Mouse (Mus musculus) liver, adult 2 months (tissue): ENCODE results near the gene Ccdc85b. TPM values are rescaled to one million over a fixed set of nuclear protein-coding genes. Genes with fewer than 3 reads are reported as not detected.
A peak's percentile ranks its signal among the peaks of the same experiment; 100 is the strongest.

Experiments used
- DNase-seq: peaks from one replicate; pipeline ENCODE4 v3.0.0-alpha.2; 2011; ENCODE audit warnings: low read depth, low spot score; ENCODE audit errors: extremely low read depth
- H3K27ac ChIP-seq: fragments of 200-500 bp; replicated peaks from 2 replicates; pipeline ENCODE4 v1.5.1; 2012; ENCODE audit warnings: low read depth, mild to moderate bottlenecking, control low read depth, inconsistent platforms, low read length; ENCODE audit not compliant: insufficient read depth
- H3K27me3 ChIP-seq: fragments of 200-500 bp; 2 replicates; pipeline ENCODE4 v1.6.1; 2012; ENCODE audit warnings: mild to moderate bottlenecking, moderate library complexity, low read length, inconsistent platforms; ENCODE audit not compliant: control insufficient read depth, insufficient read depth
- H3K36me3 ChIP-seq: fragments of 200-500 bp; 2 replicates; pipeline ENCODE4 v1.6.1; 2012; ENCODE audit warnings: low read length, inconsistent platforms; ENCODE audit not compliant: control insufficient read depth, insufficient read depth
- H3K4me1 ChIP-seq: fragments of 200-500 bp; 2 replicates; pipeline ENCODE4 v1.6.1; 2011; ENCODE audit warnings: low read length; ENCODE audit not compliant: control insufficient read depth, insufficient read depth
- H3K4me3 ChIP-seq: fragments of 200-500 bp; 2 replicates; pipeline ENCODE4 v1.5.1; 2011; ENCODE audit warnings: low read depth, mild to moderate bottlenecking, control low read depth, low read length, moderate library complexity; ENCODE audit not compliant: insufficient read depth
- H3K79me2 ChIP-seq: fragments of 200-500 bp; 2 replicates; pipeline ENCODE4 v1.6.1; 2012; ENCODE audit warnings: inconsistent platforms, mild to moderate bottlenecking, low read length, moderate library complexity; ENCODE audit not compliant: control insufficient read depth, insufficient read depth
- H3K9ac ChIP-seq: fragments of 200-500 bp; 2 replicates; pipeline ENCODE4 v1.6.1; 2012; ENCODE audit warnings: low read depth, mild to moderate bottlenecking, control low read depth, inconsistent platforms, low read length
- CTCF ChIP-seq: fragments of 200-500 bp; IDR thresholded peaks from 2 replicates; pipeline ENCODE4 v1.5.1; 2011; ENCODE audit warnings: low read depth, low read length, control low read depth
- POLR2A ChIP-seq: fragments of 200-500 bp; IDR thresholded peaks from 2 replicates; pipeline ENCODE4 v1.6.1; 2011; ENCODE audit warnings: low read length, control low read depth; ENCODE audit not compliant: insufficient read depth; ENCODE audit errors: extremely low read depth
- WGBS: fragments of 180-500 bp; shearing (Covaris S2); methylation state at CpG from one replicate; pipeline ENCODE4 v1.1.7; 2018; 5-methylcytosine and 5-hydroxymethylcytosine counted together
- polyA plus RNA-seq: library from polyadenylated mRNA; depleted of rRNA; stranded (reverse); fragments of >200 nt; gene quantifications from 2 replicates; pipeline ENCODE4 v1.2.3, GENCODE M21; 2012
- total RNA-seq: library from RNA; depleted of rRNA; stranded (reverse); fragments of >200 nt; gene quantifications from 2 replicates; pipeline ENCODE4 v1.2.3, GENCODE M21; 2014

The Ccdc85b gene
- total and polyA plus RNA-seq, 2 experiments = 2.6 to 3.3 TPM

GRCm38 (mm10) chr19:5456241-5456921, 1.3 kb downstream of the Ccdc85b start:
- no peak for TF ChIP-seq CTCF
- TF ChIP-seq POLR2A = no peak
- 16% methylated on average over 26 of the region's 26 CpGs for WGBS
- peaks cover 8% of the 10 kb centered on the region for H3K4me1 ChIP-seq

GRCm38 (mm10) chr19:5455568-5455967, 2.1 kb downstream of the Ccdc85b start:
- no peak overlapping the region for H3K9ac ChIP-seq
- WGBS = 53% methylated on average over 8 of the region's 8 CpGs
- peak overlapping the region; percentile 26; the same call in 1 of the 2 replicates for H3K27ac ChIP-seq

More at GRCm38 (mm10) chr19:5456241-5456921, 1.3 kb downstream of the Ccdc85b start:
- Histone ChIP-seq H3K36me3 (no peaks in the 10 kb centered on the region), H3K79me2 (peaks cover 15% of the 10 kb centered on the region; the same call in 1 of the 2 replicates), H3K27me3 (no peaks in the 10 kb centered on the region), H3K9ac (peak overlapping the region; percentile 93), H3K4me3 (peak overlapping the region; percentile 87), H3K27ac (peak overlapping the region; percentile 86)
- DNase-seq = no peak

GRCm38 (mm10) chr19:5455037-5455436, 2.7 kb downstream of the Ccdc85b start:
- H3K27ac ChIP-seq = no peak overlapping the region
- peaks cover 11% of the 10 kb centered on the region; the same call in 1 of the 2 replicates for H3K79me2 ChIP-seq
- DNase-seq = no peak
- H3K4me3 ChIP-seq = no peak overlapping the region
- no peaks in the 10 kb centered on the region for H3K27me3 ChIP-seq
- H3K9ac ChIP-seq = no peak overlapping the region
- peaks cover 7% of the 10 kb centered on the region for H3K4me1 ChIP-seq
- 66% methylated on average over 12 of the region's 12 CpGs for WGBS
- no peaks in the 10 kb centered on the region for H3K36me3 ChIP-seq
- TF ChIP-seq CTCF (no peak), POLR2A (no peak)

More at GRCm38 (mm10) chr19:5455568-5455967, 2.1 kb downstream of the Ccdc85b start:
- no peaks in the 10 kb centered on the region for H3K36me3 ChIP-seq
- peaks cover 11% of the 10 kb centered on the region; the same call in 1 of the 2 replicates for H3K79me2 ChIP-seq
- no peaks in the 10 kb centered on the region for H3K27me3 ChIP-seq
- no peak for TF ChIP-seq CTCF
- no peak for TF ChIP-seq POLR2A
- no peak for DNase-seq
- peak overlapping the region; percentile 2; the same call in 1 of the 2 replicates for H3K4me3 ChIP-seq
- H3K4me1 ChIP-seq = peaks cover 7% of the 10 kb centered on the region

GRCm38 (mm10) chr19:5451766-5452165, 5.9 kb downstream of the Ccdc85b start:
- 74% methylated on average over 6 of the region's 6 CpGs for WGBS
- Histone ChIP-seq H3K9ac (no peak overlapping the region), H3K36me3 (no peaks in the 10 kb centered on the region), H3K27ac (no peak overlapping the region), H3K79me2 (peaks cover 8% of the 10 kb centered on the region; the same call in 1 of the 2 replicates), H3K4me1 (peaks cover 7% of the 10 kb centered on the region), H3K27me3 (peaks cover 16% of the 10 kb centered on the region), H3K4me3 (no peak overlapping the region)
- TF ChIP-seq POLR2A (no peak), CTCF (no peak)
- no peak for DNase-seq

- TF ChIP-seq CTCF (no peak), POLR2A (no peak)
- no peak for DNase-seq
- WGBS = 80% methylated on average over 3 of the region's 3 CpGs
- H3K79me2 ChIP-seq = no peaks in the 10 kb centered on the region
- H3K36me3 ChIP-seq = no peaks in the 10 kb centered on the region
- H3K4me3 ChIP-seq = no peak overlapping the region
- H3K27ac ChIP-seq = no peak overlapping the region
- H3K4me1 ChIP-seq = peaks cover 5% of the 10 kb centered on the region
- no peak overlapping the region for H3K9ac ChIP-seq
- H3K27me3 ChIP-seq = peaks cover 16% of the 10 kb centered on the region
These were observed 8.0 kb downstream of the Ccdc85b start for GRCm38 (mm10) chr19:5449673-5450072.
